Mouse (Mus musculus) stomach, postnatal 0 days (tissue): ENCODE results near the gene Adgrg5. TPM values are rescaled to one million over a fixed set of nuclear protein-coding genes. Genes with fewer than 3 reads are reported as not detected.

Experiments used
- ATAC-seq: fragments of 200-750 bp; cut with Nextera tagmentation; 2 replicates; pipeline ENCODE4 v1.8.0; 2017; ENCODE audit not compliant: low FRiP score, low TSS enrichment
- DNase-seq: peaks from one replicate; pipeline ENCODE4 v3.0.0-alpha.2; 2016; ENCODE audit warnings: low spot score
- H3K27ac ChIP-seq: fragments of 300-500 bp; sonication (generic); replicated peaks from 2 replicates; pipeline ENCODE4 v1.5.1; 2014; ENCODE audit warnings: mild to moderate bottlenecking, control low read depth
- H3K27me3 ChIP-seq: fragments of 300-500 bp; sonication (generic); 2 replicates; pipeline ENCODE4 v1.6.1; 2014; ENCODE audit warnings: low read length; ENCODE audit not compliant: control insufficient read depth, insufficient read depth
- H3K36me3 ChIP-seq: fragments of 300-500 bp; sonication (generic); 2 replicates; pipeline ENCODE4 v1.6.1; 2014; ENCODE audit warnings: low read length, mixed read lengths; ENCODE audit not compliant: control insufficient read depth, insufficient read depth
- H3K4me1 ChIP-seq: fragments of 300-500 bp; sonication (generic); replicated peaks from 2 replicates; pipeline ENCODE4 v1.6.1; 2014; ENCODE audit warnings: antibody characterized with exemption; ENCODE audit not compliant: control insufficient read depth, insufficient read depth
- H3K4me2 ChIP-seq: fragments of 300-500 bp; sonication (generic); replicated peaks from 2 replicates; pipeline ENCODE4 v1.6.1; 2014; ENCODE audit warnings: low read depth, mild to moderate bottlenecking, control low read depth, moderate library complexity
- H3K4me3 ChIP-seq: fragments of 300-500 bp; sonication (generic); 2 replicates; pipeline ENCODE4 v1.5.1; 2014; ENCODE audit warnings: low read depth, low read length, control low read depth
- H3K9ac ChIP-seq: fragments of 300-500 bp; sonication (generic); 2 replicates; pipeline ENCODE4 v1.6.1; 2014; ENCODE audit warnings: mild to moderate bottlenecking, low read length, control low read depth, mixed read lengths
- H3K9me3 ChIP-seq: fragments of 300-500 bp; sonication (generic); 2 replicates; pipeline ENCODE4 v1.6.1; 2016; ENCODE audit warnings: low read length; ENCODE audit not compliant: control insufficient read depth
- CTCF ChIP-seq: IDR thresholded peaks from 2 replicates; pipeline ENCODE4 v1.5.1; 2016; ENCODE audit warnings: antibody characterized with exemption, low read depth, mild to moderate bottlenecking, moderate library complexity
- EP300 ChIP-seq: optimal IDR thresholded peaks from 2 replicates; pipeline ENCODE3; 2016; ENCODE audit warnings: antibody characterized with exemption
- WGBS: fragments of 180-500 bp; shearing (Covaris S2); extraction: QIAGEN DNeasy Blood & Tissue Kit; methylation state at CpG from one replicate; pipeline ENCODE4 v1.1.7; 2014; 5-methylcytosine and 5-hydroxymethylcytosine counted together
- polyA plus RNA-seq: library from polyadenylated mRNA; unstranded; fragments of >200 nt; fragmentation: Nextera tagmentation; extraction: Ambion mirVana; gene quantifications from 2 replicates; pipeline ENCODE4 v1.2.1, GENCODE M21; 2015

The Adgrg5 gene
- polyA plus RNA-seq, 1 experiment from 2014 or later = 0.27 TPM

DNA sequence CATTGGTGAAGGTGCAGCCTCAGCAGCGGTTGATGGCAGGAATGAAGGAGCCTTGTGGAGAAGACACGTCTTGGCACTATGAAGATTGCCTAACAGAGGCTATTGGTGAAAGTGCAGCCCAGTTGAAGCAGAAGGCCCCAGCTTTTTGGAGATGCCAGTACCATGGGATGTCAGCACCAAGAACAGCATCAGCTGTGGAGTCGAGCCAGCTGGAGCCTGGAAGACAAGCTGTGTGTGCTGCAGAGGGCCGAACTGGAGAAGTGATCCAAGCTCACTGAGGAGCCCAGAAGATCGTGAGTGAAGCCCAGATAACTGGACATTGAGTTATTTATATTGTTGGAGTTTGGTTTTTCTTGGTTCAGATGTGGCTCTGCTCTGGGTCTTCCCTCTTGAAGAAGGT lies 28.6 kb downstream of the Adgrg5 start:
- H3K27me3 ChIP-seq = no peaks in the 10 kb centered on the region
- H3K4me2 ChIP-seq = no peak overlapping the region
- H3K36me3 ChIP-seq = no peaks in the 10 kb centered on the region
- no peak overlapping the region for H3K9ac ChIP-seq
- WGBS = 70% methylated on average over 5 of the region's 5 CpGs
- ATAC-seq = no peak
- H3K4me3 ChIP-seq = no peak overlapping the region
- DNase-seq = no peak
- 0 out of 2 replicates have a peak, but pooled peaks cover 3% of the 10 kb centered on the region for H3K4me1 ChIP-seq
- TF ChIP-seq CTCF (no peak), EP300 (no peak)
- no peak overlapping the region for H3K27ac ChIP-seq
- H3K9me3 ChIP-seq = no peaks in the 10 kb centered on the region

DNA sequence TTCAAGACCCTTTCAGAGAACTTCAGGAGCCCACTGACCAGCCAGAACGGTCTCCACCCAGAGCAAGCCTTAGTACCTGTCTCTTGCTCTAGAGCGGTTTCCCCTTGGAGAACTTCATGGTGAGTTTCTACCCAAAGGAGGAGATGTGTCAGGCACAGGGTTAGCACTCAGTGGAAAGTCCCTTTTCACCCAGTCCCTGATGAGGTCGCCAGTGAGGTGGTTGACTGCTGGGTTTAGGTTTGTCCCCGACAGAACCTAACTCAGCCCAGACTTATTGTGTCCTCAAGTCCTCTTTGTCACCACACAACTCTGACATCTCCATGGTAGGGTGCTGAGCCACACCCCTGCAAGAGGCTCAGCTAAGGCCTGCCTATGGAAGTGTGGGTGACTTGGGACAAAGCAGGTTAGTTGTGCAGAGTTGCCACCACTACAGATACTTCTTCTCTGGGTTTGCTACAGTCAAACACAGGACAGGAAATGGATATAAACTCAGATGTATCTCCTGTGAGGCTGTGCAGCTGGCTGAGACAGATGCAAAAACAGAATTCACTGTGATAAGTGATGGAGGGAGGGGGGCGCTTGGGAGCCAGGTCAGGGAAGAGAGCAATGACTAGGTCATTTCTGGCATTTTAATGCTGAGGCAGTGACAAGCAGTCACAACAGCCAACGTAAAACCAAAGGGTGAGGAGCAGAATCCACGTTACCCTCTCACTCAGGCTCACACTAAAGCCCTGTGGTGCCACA lies 30.3 kb downstream of the Adgrg5 start:
- WGBS = 54% methylated on average over 7 of the region's 7 CpGs

GRCm38 (mm10) chr8:94954368-94954737 lies 30.9 kb downstream of the Adgrg5 start:
- Histone ChIP-seq H3K9me3 (no peaks in the 10 kb centered on the region), H3K9ac (no peak overlapping the region; the same call in 1 of the 2 replicates), H3K36me3 (no peaks in the 10 kb centered on the region), H3K4me1 (0 out of 2 replicates have a peak, but pooled peaks cover 3% of the 10 kb centered on the region), H3K27ac (peak overlapping the region; percentile 45; the same call in 1 of the 2 replicates), H3K4me2 (no peak overlapping the region), H3K27me3 (no peaks in the 10 kb centered on the region), H3K4me3 (no peak overlapping the region)
- no peak for TF ChIP-seq CTCF
- TF ChIP-seq EP300 = no peak
- WGBS = 41% methylated on average over 7 of the region's 7 CpGs
- peak; percentile 66 for ATAC-seq
- DNase-seq = peak; percentile 76

More for the DNA sequence above, 30.3 kb downstream of the Adgrg5 start:
- ATAC-seq = no peak
- Histone ChIP-seq H3K4me2 (no peak overlapping the region), H3K27ac (no peak overlapping the region), H3K27me3 (no peaks in the 10 kb centered on the region), H3K36me3 (no peaks in the 10 kb centered on the region), H3K4me1 (0 out of 2 replicates have a peak, but pooled peaks cover 3% of the 10 kb centered on the region), H3K9me3 (no peaks in the 10 kb centered on the region), H3K9ac (no peak overlapping the region), H3K4me3 (no peak overlapping the region)
- TF ChIP-seq EP300 (no peak), CTCF (0 out of 2 replicates have a peak, but pooled peaks have one; percentile 3)
- no peak for DNase-seq

- no peaks in the 10 kb centered on the region for H3K9me3 ChIP-seq
- TF ChIP-seq EP300 (no peak), CTCF (peak; percentile 81)
- no peak overlapping the region; the same call in 1 of the 2 replicates for H3K9ac ChIP-seq
- H3K4me1 ChIP-seq = 0 out of 2 replicates have a peak, but pooled peaks cover 3% of the 10 kb centered on the region
- H3K4me3 ChIP-seq = no peak overlapping the region
- H3K27me3 ChIP-seq = no peaks in the 10 kb centered on the region
- DNase-seq (peak; percentile 82), ATAC-seq (peak; percentile 86)
- H3K4me2 ChIP-seq = no peak overlapping the region
- no peaks in the 10 kb centered on the region for H3K36me3 ChIP-seq
- peak overlapping the region; percentile 69 for H3K27ac ChIP-seq
- WGBS = 13% methylated on average over 9 of the region's 9 CpGs
Measured at GRCm38 (mm10) chr8:94954921-94955758, 31.6 kb downstream of the Adgrg5 start.

DNA sequence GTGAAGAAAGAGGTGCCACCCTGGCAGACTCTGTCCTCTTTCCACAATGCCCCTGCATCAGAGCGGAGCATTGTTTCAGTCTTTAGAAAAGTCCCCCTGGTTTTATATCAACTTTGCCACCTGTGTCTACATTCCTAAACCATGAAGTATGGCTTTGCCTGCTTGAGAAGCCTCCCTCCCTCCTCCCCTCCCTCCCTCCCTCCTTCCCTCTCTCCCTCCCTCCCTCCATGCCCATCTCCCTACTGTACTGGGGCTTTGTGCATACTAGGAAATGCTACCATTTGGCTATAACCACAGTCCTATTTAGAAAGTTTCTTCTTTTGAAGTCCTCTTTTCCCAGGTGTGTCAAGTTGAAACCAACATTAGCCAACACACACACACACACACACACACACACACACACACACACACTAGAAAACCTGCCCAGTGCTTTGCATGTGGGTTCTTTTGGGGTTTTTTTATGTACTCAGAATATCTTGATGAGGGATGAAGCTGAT lies 32.6 kb downstream of the Adgrg5 start:
- Histone ChIP-seq H3K9ac (no peak overlapping the region), H3K27me3 (no peaks in the 10 kb centered on the region), H3K4me3 (no peak overlapping the region), H3K9me3 (no peaks in the 10 kb centered on the region), H3K4me2 (no peak overlapping the region), H3K27ac (0 out of 2 replicates have a peak overlapping the region, but pooled peaks have one; percentile 30), H3K4me1 (0 out of 2 replicates have a peak, but pooled peaks cover 3% of the 10 kb centered on the region), H3K36me3 (no peaks in the 10 kb centered on the region)
- peak; percentile 57 for DNase-seq
- TF ChIP-seq EP300 = no peak
- TF ChIP-seq CTCF = no peak
- peak; percentile 50 for ATAC-seq
- 18% methylated on average over 1 of the region's 1 CpGs for WGBS
